Mouse (Mus musculus): ENCODE data around the gene Rnf43. TPM values are rescaled to one million over a fixed set of nuclear protein-coding genes. Genes with fewer than 3 reads are reported as not detected.

Gene Rnf43
- 2.1 TPM for total RNA-seq (2023)

DNA sequence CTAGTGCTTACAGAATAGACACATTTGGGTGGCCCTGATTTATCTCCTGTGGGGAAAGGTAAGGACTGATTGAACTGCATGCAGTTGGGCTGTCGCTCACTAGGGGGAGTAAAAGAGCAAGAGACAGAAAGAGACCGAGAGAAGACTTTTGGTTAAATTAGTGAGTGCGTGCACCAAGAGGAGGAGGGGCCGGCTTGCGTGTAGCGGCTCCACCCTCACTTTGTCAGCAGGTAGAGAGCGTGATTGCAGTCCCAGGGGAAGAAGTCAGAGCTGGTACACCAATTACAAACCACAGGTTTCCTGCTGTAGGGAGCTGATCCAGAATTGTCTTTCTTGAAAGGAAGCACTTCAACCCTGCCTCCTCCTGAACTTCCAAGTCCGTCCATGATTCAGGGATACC lies at the start of gene Rnf43:
Rnf43 (plus strand) TSS at position 316 of the 400 bp plus-strand sequence.

DNA sequence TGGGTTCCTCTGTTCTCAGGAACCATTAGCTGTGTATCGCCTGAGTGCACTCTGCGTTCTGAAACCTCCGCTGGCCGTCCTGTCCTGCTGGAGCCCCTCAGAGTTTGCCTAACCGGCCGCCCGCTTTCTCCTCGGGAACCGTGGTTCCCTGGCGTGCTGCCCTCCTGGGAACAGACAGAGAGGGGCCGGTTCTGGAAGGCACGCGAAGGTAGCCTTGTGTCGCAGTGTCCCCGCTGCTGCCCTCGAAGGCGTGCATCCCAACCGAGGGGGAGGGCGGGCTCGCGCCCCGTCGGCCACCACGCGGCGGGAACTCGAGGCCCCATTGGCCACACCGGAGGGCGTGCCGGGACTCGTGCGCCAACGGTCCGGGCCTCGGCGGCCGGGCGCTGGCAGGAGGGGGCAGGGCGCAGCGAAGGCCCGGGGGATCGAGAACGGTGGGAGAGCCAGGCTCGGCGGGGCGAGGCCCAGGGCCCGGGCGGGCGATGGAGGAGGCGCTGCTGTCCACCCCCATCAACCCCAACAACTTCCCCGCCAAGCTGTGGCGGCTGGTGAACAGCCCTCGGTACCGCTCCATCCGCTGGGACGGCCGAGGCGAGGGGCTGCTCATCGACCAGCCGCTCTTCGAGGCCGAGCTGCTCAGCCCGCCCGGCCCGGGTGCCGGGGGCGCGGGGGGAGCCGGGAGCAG lies 45.6 kb upstream of the Rnf43 start, which contains the start of gene Hsf5:
Hsf5 (plus strand) TSS at position 375 of the 685 bp plus-strand sequence.

DNA sequence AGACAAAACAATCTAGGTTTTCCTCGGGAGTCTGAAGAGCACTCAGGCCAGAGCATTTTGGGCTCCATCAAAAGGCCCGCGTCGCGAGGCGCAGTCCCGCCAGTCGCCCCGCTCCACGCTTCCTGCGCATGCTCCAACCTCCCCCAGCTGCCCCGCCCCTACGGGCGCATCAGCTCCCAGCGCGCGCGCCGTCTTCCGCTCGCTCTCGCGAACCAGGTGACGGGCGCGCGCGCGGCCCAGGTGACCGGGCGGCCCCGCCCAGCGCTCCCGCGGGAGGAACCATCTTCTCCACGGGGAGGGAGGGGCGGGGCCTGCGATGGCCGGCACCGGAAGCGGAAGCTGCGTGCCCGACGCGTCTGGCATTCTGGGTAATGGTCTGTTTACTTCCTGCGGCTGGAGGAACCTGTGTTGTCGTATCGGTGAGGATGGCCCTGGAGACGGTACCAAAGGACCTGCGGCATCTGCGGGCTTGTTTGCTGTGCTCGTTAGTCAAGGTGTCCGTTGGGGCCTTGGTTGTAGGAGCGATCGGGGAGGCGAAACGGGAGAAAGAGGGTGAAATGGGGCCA lies 74.7 kb downstream of the Rnf43 start, which contains the start of gene Supt4a:
Supt4a (plus strand) TSS at position 378 of the 566 bp plus-strand sequence.

DNA sequence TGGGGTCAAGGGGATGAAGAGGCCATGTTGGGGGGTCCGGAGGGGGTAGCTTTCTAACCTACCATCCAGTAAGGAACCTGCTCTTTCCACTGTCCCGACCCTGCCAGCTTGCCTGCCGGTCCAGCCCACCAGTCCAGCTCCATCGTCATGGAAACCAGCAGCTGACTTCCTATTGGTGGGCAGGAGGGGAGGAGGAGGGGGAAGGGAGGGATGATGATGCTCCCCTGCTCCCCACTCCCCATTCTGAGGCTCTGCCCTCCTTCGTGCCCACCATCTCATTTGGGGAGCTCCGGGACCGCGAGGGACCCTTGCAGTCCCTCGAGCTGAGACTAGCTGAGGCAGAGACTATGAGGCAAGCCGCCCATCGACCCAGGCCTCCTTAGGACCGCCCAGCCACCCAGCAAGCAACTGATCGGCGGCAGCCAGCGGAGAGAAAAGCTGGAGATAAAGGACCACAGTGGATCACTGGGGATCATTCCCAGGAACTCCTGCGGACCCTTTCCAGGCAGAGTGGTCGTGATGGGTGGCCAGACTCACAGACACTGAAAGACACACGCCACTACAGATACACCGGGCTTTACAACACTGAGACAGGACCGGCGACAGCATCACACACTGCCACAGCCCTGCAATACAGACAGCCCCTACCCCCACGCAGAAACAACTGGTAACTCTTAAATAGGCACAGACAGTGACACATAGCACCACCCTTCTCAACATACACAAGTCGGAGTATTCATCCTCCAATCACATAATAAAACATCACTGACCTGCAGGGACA lies 98.0 kb downstream of the Rnf43 start, which contains the start of gene Tspoap1:
Tspoap1 (plus strand) TSS at position 241 of the 781 bp plus-strand sequence.

Other genes starting within 250 kb of the Rnf43 start
- gene Gm11492, start 96.1 kb upstream of the Rnf43 start, total RNA-seq (2023): not detected
- gene Sept4, start 93.8 kb upstream of the Rnf43 start, total RNA-seq (2023): 2.9 TPM
- gene Mtmr4, start 70.6 kb upstream of the Rnf43 start, total RNA-seq (2023): 21.9 TPM
- 0.15 TPM for gene Hsf5, start 45.6 kb upstream of the Rnf43 start, total RNA-seq (2023)
- gene Supt4a, start 74.8 kb downstream of the Rnf43 start, total RNA-seq (2023): 135 TPM
- 5.5 TPM for gene Tspoap1, start 97.8 kb downstream of the Rnf43 start, total RNA-seq (2023)
- gene Mpo, start 130.9 kb downstream of the Rnf43 start, total RNA-seq (2023): 0.80 TPM
- not detected for gene Lpo, start 165.6 kb downstream of the Rnf43 start, total RNA-seq (2023)
- 11.3 TPM for gene Mks1, start 190.5 kb downstream of the Rnf43 start, total RNA-seq (2023)
- gene Epx, start 212.8 kb downstream of the Rnf43 start, total RNA-seq (2023): not detected
- not detected for gene Olfr462, start 229.5 kb downstream of the Rnf43 start, total RNA-seq (2023)
- not detected for gene Olfr463, start 234.7 kb downstream of the Rnf43 start, total RNA-seq (2023)